Mouse (Mus musculus) embryonic facial prominence, embryonic 11.5 days (tissue): ENCODE measurements around the gene Wdr13. TPM values are rescaled to one million over a fixed set of nuclear protein-coding genes. Genes with fewer than 3 reads are reported as not detected.

Experiments
- ATAC-seq: fragments of 200-750 bp; cut with Nextera tagmentation; replicated peaks from 2 replicates; pipeline ENCODE4 v1.8.0; 2017; ENCODE audit warnings: low read depth; ENCODE audit not compliant: insufficient number of reproducible peaks, low FRiP score, low TSS enrichment
- DNase-seq: peaks from one replicate; pipeline ENCODE4 v3.0.0-alpha.2; 2015; ENCODE audit warnings: low spot score
- H3K27ac ChIP-seq: fragments of 300-500 bp; sonication (generic); replicated peaks from 2 replicates; pipeline ENCODE4 v1.5.1; 2014; ENCODE audit warnings: mild to moderate bottlenecking, low read depth, low read length, control low read depth
- H3K27me3 ChIP-seq: fragments of 300-500 bp; sonication (generic); 2 replicates; pipeline ENCODE4 v1.6.1; 2014; ENCODE audit warnings: mild to moderate bottlenecking, low read length, moderate library complexity, mixed read lengths; ENCODE audit not compliant: control insufficient read depth, insufficient read depth
- H3K36me3 ChIP-seq: fragments of 300-500 bp; sonication (generic); replicated peaks from 2 replicates; pipeline ENCODE4 v1.6.1; 2014; ENCODE audit warnings: low read depth, mild to moderate bottlenecking, low read length, moderate library complexity, mixed read lengths; ENCODE audit not compliant: control insufficient read depth, insufficient read depth
- H3K4me1 ChIP-seq: fragments of 300-500 bp; sonication (generic); 2 replicates; pipeline ENCODE4 v1.6.1; 2014; ENCODE audit warnings: low read length, mixed read lengths; ENCODE audit not compliant: control insufficient read depth, insufficient read depth
- H3K4me2 ChIP-seq: fragments of 300-500 bp; sonication (generic); 2 replicates; pipeline ENCODE4 v1.6.1; 2014; ENCODE audit warnings: low read depth, mild to moderate bottlenecking, control low read depth, low read length, moderate library complexity
- H3K4me3 ChIP-seq: fragments of 300-500 bp; sonication (generic); 2 replicates; pipeline ENCODE4 v1.5.1; 2014; ENCODE audit warnings: low read depth, low read length, control low read depth
- H3K9ac ChIP-seq: fragments of 300-500 bp; sonication (generic); replicated peaks from 2 replicates; pipeline ENCODE4 v1.6.1; 2014; ENCODE audit warnings: mild to moderate bottlenecking, control low read depth, low read length
- H3K9me3 ChIP-seq: fragments of 300-500 bp; sonication (generic); replicated peaks from 2 replicates; pipeline ENCODE4 v1.6.1; 2016; ENCODE audit warnings: mild to moderate bottlenecking, low read length, inconsistent platforms, mixed read lengths; ENCODE audit not compliant: control insufficient read depth
- WGBS: fragments of 180-500 bp; shearing (Covaris S2); extraction: QIAGEN DNeasy Blood & Tissue Kit; methylation state at CpG from one replicate; pipeline ENCODE4 v1.1.7; 2014; 5-methylcytosine and 5-hydroxymethylcytosine counted together
- polyA plus RNA-seq: library from polyadenylated mRNA; unstranded; fragments of >200 nt; fragmentation: Nextera tagmentation; extraction: Ambion mirVana; gene quantifications from 2 replicates; pipeline ENCODE4 v1.2.1, GENCODE M21; 2014

The Wdr13 gene
- polyA plus RNA-seq, 1 experiment from 2014 or later, result 15.1 TPM

- ATAC-seq (no peak), DNase-seq (no peak)
- Histone ChIP-seq H3K4me3 (no peak overlapping the region), H3K27ac (no peak overlapping the region), H3K9ac (no peak overlapping the region), H3K4me2 (peak overlapping the region; percentile 52; the same call in 1 of the 2 replicates), H3K4me1 (no peaks in the 10 kb centered on the region), H3K36me3 (no peaks in the 10 kb centered on the region), H3K9me3 (no peaks in the 10 kb centered on the region), H3K27me3 (no peaks in the 10 kb centered on the region)
- 92% methylated on average over 17 of the region's 17 CpGs for WGBS
Measured at GRCm38 (mm10) chrX:8131393-8131792, 1.3 kb downstream of the Wdr13 start.

GRCm38 (mm10) chrX:8125235-8125634, 7.5 kb downstream of the Wdr13 start:
- DNase-seq, result no peak
- no peak overlapping the region for H3K9ac ChIP-seq
- H3K4me2 ChIP-seq, result no peak overlapping the region
- H3K27me3 ChIP-seq, result no peaks in the 10 kb centered on the region
- ATAC-seq, result no peak
- H3K9me3 ChIP-seq, result no peaks in the 10 kb centered on the region
- H3K4me1 ChIP-seq, result no peaks in the 10 kb centered on the region
- WGBS, result 80% methylated on average over 7 of the region's 7 CpGs
- H3K4me3 ChIP-seq, result no peak overlapping the region
- H3K27ac ChIP-seq, result no peak overlapping the region
- H3K36me3 ChIP-seq, result no peaks in the 10 kb centered on the region

GRCm38 (mm10) chrX:8123821-8124470, 8.7 kb downstream of the Wdr13 start:
- no peak for ATAC-seq
- H3K4me1 ChIP-seq, result no peaks in the 10 kb centered on the region
- H3K36me3 ChIP-seq, result no peaks in the 10 kb centered on the region
- no peaks in the 10 kb centered on the region for H3K27me3 ChIP-seq
- no peak overlapping the region for H3K4me2 ChIP-seq
- no peak for DNase-seq
- H3K4me3 ChIP-seq, result no peak overlapping the region
- H3K9ac ChIP-seq, result no peak overlapping the region
- H3K27ac ChIP-seq, result no peak overlapping the region
- WGBS, result 81% methylated on average over 6 of the region's 6 CpGs
- no peaks in the 10 kb centered on the region for H3K9me3 ChIP-seq

- no peak for DNase-seq
- no peak overlapping the region for H3K4me2 ChIP-seq
- H3K9ac ChIP-seq, result no peak overlapping the region
- no peak overlapping the region for H3K4me3 ChIP-seq
- H3K9me3 ChIP-seq, result no peaks in the 10 kb centered on the region
- H3K36me3 ChIP-seq, result no peaks in the 10 kb centered on the region
- no peaks in the 10 kb centered on the region for H3K27me3 ChIP-seq
- H3K27ac ChIP-seq, result no peak overlapping the region
- no peak for ATAC-seq
- no peaks in the 10 kb centered on the region for H3K4me1 ChIP-seq
Measured at GRCm38 (mm10) chrX:8117264-8117663, 15.4 kb downstream of the Wdr13 start.

- H3K9me3 ChIP-seq, result no peaks in the 10 kb centered on the region
- H3K27me3 ChIP-seq, result no peaks in the 10 kb centered on the region
- DNase-seq (no peak), ATAC-seq (no peak)
- 80% methylated on average over 4 of the region's 4 CpGs for WGBS
- no peak overlapping the region for H3K27ac ChIP-seq
- H3K36me3 ChIP-seq, result no peaks in the 10 kb centered on the region
- no peak overlapping the region for H3K4me3 ChIP-seq
- no peak overlapping the region for H3K4me2 ChIP-seq
- H3K9ac ChIP-seq, result no peak overlapping the region
- no peaks in the 10 kb centered on the region for H3K4me1 ChIP-seq
Measured at GRCm38 (mm10) chrX:8115275-8115674, 17.4 kb downstream of the Wdr13 start.

- H3K4me1 ChIP-seq, result no peaks in the 10 kb centered on the region
- no peaks in the 10 kb centered on the region for H3K27me3 ChIP-seq
- no peak overlapping the region for H3K4me3 ChIP-seq
- no peaks in the 10 kb centered on the region for H3K36me3 ChIP-seq
- ATAC-seq, result no peak
- no peak overlapping the region for H3K4me2 ChIP-seq
- WGBS, result 92% methylated on average over 3 of the region's 3 CpGs
- no peaks in the 10 kb centered on the region for H3K9me3 ChIP-seq
- no peak for DNase-seq
- no peak overlapping the region for H3K9ac ChIP-seq
- no peak overlapping the region for H3K27ac ChIP-seq
Measured at GRCm38 (mm10) chrX:8105019-8105418, 27.7 kb downstream of the Wdr13 start.

GRCm38 (mm10) chrX:8102213-8102668, 30.5 kb downstream of the Wdr13 start:
- DNase-seq, result no peak
- H3K9ac ChIP-seq, result no peak overlapping the region
- H3K27me3 ChIP-seq, result no peaks in the 10 kb centered on the region
- no peaks in the 10 kb centered on the region for H3K9me3 ChIP-seq
- WGBS, result 62% methylated on average over 7 of the region's 7 CpGs
- H3K4me3 ChIP-seq, result no peak overlapping the region
- H3K27ac ChIP-seq, result no peak overlapping the region
- no peaks in the 10 kb centered on the region for H3K4me1 ChIP-seq
- ATAC-seq, result no peak
- no peak overlapping the region for H3K4me2 ChIP-seq
- H3K36me3 ChIP-seq, result no peaks in the 10 kb centered on the region

- peak; percentile 35; the same call in 1 of the 2 replicates for ATAC-seq
Measured at GRCm38 (mm10) chrX:8101017-8101416, 31.7 kb downstream of the Wdr13 start.

More at GRCm38 (mm10) chrX:8101017-8101416, 31.7 kb downstream of the Wdr13 start:
- 16% methylated on average over 3 of the region's 3 CpGs for WGBS
- Histone ChIP-seq H3K36me3 (no peaks in the 10 kb centered on the region), H3K27ac (no peak overlapping the region; the same call in 1 of the 2 replicates), H3K27me3 (no peaks in the 10 kb centered on the region), H3K9ac (no peak overlapping the region), H3K9me3 (no peaks in the 10 kb centered on the region), H3K4me2 (no peak overlapping the region), H3K4me3 (no peak overlapping the region), H3K4me1 (no peaks in the 10 kb centered on the region)
- DNase-seq, result peak; percentile 88
